Mouse (Mus musculus) CH12.LX (cell line): ENCODE measurements at regions not wholly inside any gene's neighbourhood (a gene's known extent, or its start where the extent isn't known, plus 50 kb on each side); places are given as distances from the start of the nearest gene placed in this dataset.

Source experiments
- EP300 ChIP-seq: IDR thresholded peaks from 2 replicates; pipeline ENCODE4 v1.6.1; 2011; ENCODE audit warnings: low read length, improper control_type of control experiment
- MAX ChIP-seq: IDR thresholded peaks from 2 replicates; pipeline ENCODE4 v1.6.1; 2011; ENCODE audit warnings: low read length, improper control_type of control experiment
- POLR2AphosphoS2 ChIP-seq: IDR thresholded peaks from 2 replicates; pipeline ENCODE4 v1.6.1; 2011; ENCODE audit warnings: low read depth, low read length, improper control_type of control experiment
- TBP ChIP-seq: conservative IDR thresholded peaks from 2 replicates; pipeline ENCODE4 v1.6.1; 2011; ENCODE audit warnings: low read depth, low read length, improper control_type of control experiment

GRCm38 (mm10) chr3:37835687-37836086 is 111.4 kb upstream of the Gm5148 start:
- no peak for TF ChIP-seq MAX
- TF ChIP-seq POLR2AphosphoS2: no peak
- TF ChIP-seq EP300: no peak
- no peak for TF ChIP-seq TBP
